18 mouse cellular contexts compared by ENCODE assay signal in the genomic region with DNA sequence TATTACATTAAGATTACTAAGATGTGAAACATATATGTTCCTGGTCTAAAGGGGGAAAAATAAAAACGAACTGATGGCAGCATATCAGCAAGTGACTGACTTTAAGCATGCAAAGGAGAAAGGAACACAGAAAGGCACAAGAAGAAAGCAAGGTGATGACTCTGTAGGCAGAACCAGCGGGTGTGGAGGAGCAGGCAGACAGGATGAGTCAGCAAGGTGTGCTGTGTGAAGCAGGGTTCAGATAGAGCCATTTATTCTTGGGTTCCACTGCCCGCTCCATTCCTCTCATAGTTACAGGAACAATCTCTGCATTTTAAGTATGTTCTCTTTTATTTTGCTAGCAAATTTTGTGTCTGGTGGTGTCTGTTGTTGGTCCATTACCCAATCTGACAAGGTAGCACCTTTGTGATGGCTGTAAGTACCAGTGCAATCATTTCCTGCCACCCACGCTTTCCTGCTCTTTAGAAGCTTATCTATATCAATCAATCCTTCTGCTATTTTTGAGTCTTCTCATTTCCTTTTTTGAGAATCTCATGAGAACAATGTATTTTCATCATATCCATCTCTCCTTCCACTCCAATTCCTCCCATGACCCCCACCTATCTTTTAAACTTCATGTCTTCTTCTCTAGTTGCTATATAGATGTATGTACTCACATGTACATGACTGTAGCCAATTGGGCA. TPM values are rescaled to one million over a fixed set of nuclear protein-coding genes. Genes with fewer than 3 reads are reported as not detected.
DNase-seq lines count a peak whose midpoint lies in the region; ATAC-seq lines count a peak whose summit lies in the region.
"Had no signal": no experiment of that assay in that cellular context is flagged by ENCODE, and none has a peak within 500 bp of the region (broad histone marks: within the 10 kb centered on the region; RNA-seq: fewer than 3 reads in every experiment).

No protein-coding gene starts in this region.

- DNase-seq in spleen, adult 12 weeks (ENCODE audit: low spot score), result peak; percentile 13
- no peak for DNase-seq in spleen, postnatal 10 days (ENCODE audit: low spot score in 2 of 2)
- DNase-seq in CD4-positive helper T cell, adult 2 months (ENCODE audit: low read depth, low spot score), result peak; percentile 90
- DNase-seq in R1 (ENCODE audit: low read depth, low spot score), result peak; percentile 50
- peak; percentile 40 to 50 for DNase-seq in natural killer cell, adult 2 months (ENCODE audit: low spot score in 2 of 2)
- DNase-seq in urinary bladder, postnatal 4 days (ENCODE audit: low spot score in 2 of 2), result no peak
- no peak for DNase-seq in forebrain, embryonic 14.5 days (ENCODE audit: low spot score)
- DNase-seq: adrenal gland, postnatal 10 days; cerebellum, adult 2 months; gastrocnemius, postnatal 10 days; kidney, adult 9 months; kidney, postnatal 4 days; layer of hippocampus, postnatal 36 days; left cerebral cortex, postnatal 4 days had no signal

- H3K4me3 ChIP-seq in forebrain, embryonic 14.5 days (ENCODE audit: low read depth, low read length), result no peak overlapping the region
- H3K4me3 ChIP-seq: hindbrain, embryonic 15.5 days; liver, embryonic 12.5 days had no signal

- no peak overlapping the region for H3K4me2 ChIP-seq in forebrain, embryonic 14.5 days (ENCODE audit: low read length)
- H3K4me2 ChIP-seq: hindbrain, embryonic 15.5 days; liver, embryonic 12.5 days had no signal

- H3K36me3 ChIP-seq in forebrain, embryonic 14.5 days (ENCODE audit: control insufficient read depth, insufficient read depth, low read length), result peaks cover 55% of the 10 kb centered on the region

- no peak overlapping the region for H3K27ac ChIP-seq in forebrain, embryonic 14.5 days (ENCODE audit: low read depth, low read length)
- H3K27ac ChIP-seq: hindbrain, embryonic 15.5 days; liver, embryonic 12.5 days had no signal

- ATAC-seq in monocyte, adult 5-6 weeks (replicated peaks; ENCODE audit: insufficient number of reproducible peaks, low FRiP score, low TSS enrichment, poor library complexity, severe bottlenecking), result no peak
- no peak for ATAC-seq in forebrain, embryonic 14.5 days
- ATAC-seq: forebrain, embryonic 16.5 days; liver, embryonic 12.5 days had no signal

- H3K4me1 ChIP-seq in forebrain, embryonic 14.5 days (ENCODE audit: control insufficient read depth, insufficient read depth, low read length), result 0 out of 2 replicates have a peak, but pooled peaks cover 3% of the 10 kb centered on the region
- H3K4me1 ChIP-seq: hindbrain, embryonic 15.5 days had no signal

- no peaks in the 10 kb centered on the region for H3K9me3 ChIP-seq in forebrain, embryonic 14.5 days (replicated peaks; ENCODE audit: control insufficient read depth, low read length)
- H3K9me3 ChIP-seq: hindbrain, embryonic 15.5 days; liver, embryonic 12.5 days had no signal

- WGBS in forebrain, embryonic 14.5 days, result 89% methylated on average over 4 of the region's 4 CpGs

- H3K9ac ChIP-seq in forebrain, embryonic 14.5 days (ENCODE audit: low read length), result no peak overlapping the region
- H3K9ac ChIP-seq: hindbrain, embryonic 15.5 days; liver, embryonic 12.5 days had no signal

- no peaks in the 10 kb centered on the region for H3K27me3 ChIP-seq in forebrain, embryonic 14.5 days (replicated peaks; ENCODE audit: control insufficient read depth, insufficient read depth, low read length)
- H3K27me3 ChIP-seq: hindbrain, embryonic 15.5 days; liver, embryonic 12.5 days had no signal

RNA-seq across cellular contexts. Expression of gene Fam8a1, which starts 21.4 kb away (rescaled TPM):
- total RNA-seq in monocyte, adult 5-6 weeks (2017), result 17.8 to 20.7 TPM (median 20.6 TPM) in 3 replicates
- 13.6 and 14.9 TPM in 2 replicates for polyA plus RNA-seq in forebrain, embryonic 14.5 days (2014; fragmentation: Nextera tagmentation; extraction: Ambion mirVana)

RNA-seq across cellular contexts. Expression of gene Nup153, which starts 37.0 kb away (rescaled TPM):
- total RNA-seq in monocyte, adult 5-6 weeks (2017), result 103 to 122 TPM (median 110 TPM) in 3 replicates
- polyA plus RNA-seq in forebrain, embryonic 14.5 days (2014; fragmentation: Nextera tagmentation; extraction: Ambion mirVana), result 25.6 and 27.3 TPM in 2 replicates

Comparison
In these comparisons a context has a peak if more than half of its experiments do, and no peak if none do; other contexts are left out.
1. DNase-seq: peak in spleen, adult 12 weeks (single experiment), CD4-positive helper T cell, adult 2 months (single experiment), R1 (single experiment) and natural killer cell, adult 2 months (2 of 2); none in spleen, postnatal 10 days (0 of 2), urinary bladder, postnatal 4 days (0 of 2) and forebrain, embryonic 14.5 days (single experiment).